Mouse (Mus musculus) spleen, adult 2 months (tissue): ENCODE measurements at regions not wholly inside any gene's neighbourhood (a gene's known extent, or its start where the extent isn't known, plus 50 kb on each side); places are given as distances from the start of the nearest gene placed in this dataset.

ENCODE experiments used
- CTCF ChIP-seq: fragments of 200-500 bp; IDR thresholded peaks from 2 replicates; pipeline ENCODE4 v1.5.1; 2011; ENCODE audit warnings: mild to moderate bottlenecking, inconsistent platforms; ENCODE audit not compliant: insufficient read depth, insufficient read length, insufficient replicate concordance; ENCODE audit errors: extremely low read depth
- POLR2A ChIP-seq: fragments of 200-500 bp; IDR thresholded peaks from 2 replicates; pipeline ENCODE4 v1.6.1; 2011; ENCODE audit warnings: low read depth, low read length, inconsistent platforms

GRCm38 (mm10) chr16:57881575-57882094 lies 127.1 kb upstream of the Col8a1 start:
- no peak for TF ChIP-seq CTCF
- no peak for TF ChIP-seq POLR2A
